Mouse (Mus musculus) brain, embryonic 14.5 days (tissue): Measurements from ENCODE around the gene Olfr1419.
A peak's percentile ranks its signal among the peaks of the same experiment; 100 is the strongest.

ENCODE experiments used
- CTCF ChIP-seq: fragments of 200-500 bp; IDR thresholded peaks from 2 replicates; pipeline ENCODE4 v1.5.1; 2012; ENCODE audit warnings: inconsistent platforms, mild to moderate bottlenecking, moderate library complexity, borderline replicate concordance; ENCODE audit not compliant: insufficient read depth, insufficient read length; ENCODE audit errors: extremely low read depth
- POLR2A ChIP-seq: fragments of 200-500 bp; IDR thresholded peaks from 2 replicates; pipeline ENCODE4 v1.6.1; 2012; ENCODE audit warnings: mild to moderate bottlenecking, inconsistent platforms, borderline replicate concordance; ENCODE audit not compliant: poor library complexity, insufficient read depth, insufficient read length, severe bottlenecking; ENCODE audit errors: extremely low read depth

- TF ChIP-seq POLR2A (no peak), CTCF (peak; percentile 74)
Measured at GRCm38 (mm10) chr19:11819800-11820199, 55.1 kb downstream of the Olfr1419 start.
